Mouse (Mus musculus) bone marrow, adult 2 months (tissue): Measurements from ENCODE around the gene Myo10.

Experiments
- CTCF ChIP-seq: fragments of 200-500 bp; IDR thresholded peaks from 2 replicates; pipeline ENCODE4 v1.5.1; 2011; ENCODE audit warnings: low read length, control low read depth; ENCODE audit not compliant: control insufficient read depth, insufficient read depth
- POLR2A ChIP-seq: fragments of 200-500 bp; IDR thresholded peaks from 2 replicates; pipeline ENCODE4 v1.6.1; 2011; ENCODE audit warnings: low read depth, mild to moderate bottlenecking, control low read depth, low read length, borderline replicate concordance; ENCODE audit not compliant: control insufficient read depth

GRCm38 (mm10) chr15:25715996-25716395 is 93.7 kb downstream of the Myo10 start:
- TF ChIP-seq CTCF (no peak), POLR2A (no peak)
